Mouse (Mus musculus) forebrain, embryonic 11.5 days (tissue): ENCODE results near the gene Gm9844. TPM values are rescaled to one million over a fixed set of nuclear protein-coding genes. Genes with fewer than 3 reads are reported as not detected.
"Not testable (repeated sequence)": the region's sequence is repeated elsewhere in the genome, so short reads cannot be mapped to it uniquely, and the experiment has no call there.

ENCODE experiments used
- ATAC-seq: fragments of 200-750 bp; cut with Nextera tagmentation; replicated peaks from 2 replicates; pipeline ENCODE4 v1.8.0; 2017; ENCODE audit warnings: moderate TSS enrichment; ENCODE audit not compliant: low FRiP score
- DNase-seq: peaks from one replicate; pipeline ENCODE4 v3.0.0-alpha.2; 2017; ENCODE audit warnings: low spot score
- H3K27ac ChIP-seq: fragments of 300-500 bp; sonication (generic); 2 replicates; pipeline ENCODE4 v1.5.1; 2014; ENCODE audit warnings: low read depth, low read length
- H3K27me3 ChIP-seq: fragments of 300-500 bp; sonication (generic); 2 replicates; pipeline ENCODE4 v1.6.1; 2014; ENCODE audit warnings: mild to moderate bottlenecking, low read length, mixed read lengths; ENCODE audit not compliant: control insufficient read depth, insufficient read depth
- H3K36me3 ChIP-seq: fragments of 300-500 bp; sonication (generic); 2 replicates; pipeline ENCODE4 v1.6.1; 2014; ENCODE audit warnings: mild to moderate bottlenecking, low read length, moderate library complexity, mixed read lengths; ENCODE audit not compliant: control insufficient read depth, insufficient read depth
- H3K4me1 ChIP-seq: fragments of 300-500 bp; sonication (generic); replicated peaks from 2 replicates; pipeline ENCODE4 v1.6.1; 2014; ENCODE audit warnings: low read length, mixed read lengths; ENCODE audit not compliant: control insufficient read depth, insufficient read depth
- H3K4me2 ChIP-seq: fragments of 300-500 bp; sonication (generic); 2 replicates; pipeline ENCODE4 v1.6.1; 2014; ENCODE audit warnings: low read depth, mild to moderate bottlenecking, low read length, moderate library complexity, mixed read lengths; ENCODE audit not compliant: severe bottlenecking
- H3K4me3 ChIP-seq: fragments of 300-500 bp; sonication (generic); 2 replicates; pipeline ENCODE4 v1.5.1; 2014; ENCODE audit warnings: low read depth, low read length
- H3K9ac ChIP-seq: fragments of 300-500 bp; sonication (generic); 2 replicates; pipeline ENCODE4 v1.6.1; 2014; ENCODE audit warnings: low read length
- H3K9me3 ChIP-seq: fragments of 300-500 bp; sonication (generic); 2 replicates; pipeline ENCODE4 v1.6.1; 2016; ENCODE audit warnings: low read length, mixed read lengths; ENCODE audit not compliant: control insufficient read depth
- WGBS: fragments of 180-500 bp; shearing (Covaris S2); extraction: QIAGEN DNeasy Blood & Tissue Kit; methylation state at CpG from one replicate; pipeline ENCODE4 v1.1.7; 2014; 5-methylcytosine and 5-hydroxymethylcytosine counted together
- polyA plus RNA-seq: library from polyadenylated mRNA; unstranded; fragments of >200 nt; fragmentation: Nextera tagmentation; extraction: Ambion mirVana; gene quantifications from 2 replicates; pipeline ENCODE4 v1.2.1, GENCODE M21; 2014

Gene Gm9844
- polyA plus RNA-seq, 1 experiment from 2014 or later = 15.9 TPM

GRCm38 (mm10) chr7:24845181-24845580 lies 16.8 kb upstream of the Gm9844 start:
- DNase-seq (no peak), ATAC-seq (no peak)
- H3K36me3 ChIP-seq = no peaks in the 10 kb centered on the region
- no peaks in the 10 kb centered on the region for H3K4me1 ChIP-seq
- H3K27ac ChIP-seq = no peak overlapping the region
- WGBS = 87% methylated on average over 9 of the region's 9 CpGs
- H3K4me2 ChIP-seq = no peak overlapping the region
- no peak overlapping the region for H3K9ac ChIP-seq
- no peaks in the 10 kb centered on the region for H3K27me3 ChIP-seq
- H3K4me3 ChIP-seq = no peak overlapping the region
- H3K9me3 ChIP-seq = no peaks in the 10 kb centered on the region

- DNase-seq = peak; percentile 62
- Histone ChIP-seq H3K4me2 (no peak overlapping the region), H3K27me3 (no peaks in the 10 kb centered on the region), H3K9ac (no peak overlapping the region), H3K36me3 (no peaks in the 10 kb centered on the region), H3K4me3 (no peak overlapping the region), H3K4me1 (no peaks in the 10 kb centered on the region), H3K9me3 (no peaks in the 10 kb centered on the region), H3K27ac (no peak overlapping the region)
- WGBS = 5% methylated on average over 6 of the region's 6 CpGs
- ATAC-seq = peak; percentile 36; the same call in 1 of the 2 replicates
Observed at GRCm38 (mm10) chr7:24845713-24846112, 16.3 kb upstream of the Gm9844 start.

DNA sequence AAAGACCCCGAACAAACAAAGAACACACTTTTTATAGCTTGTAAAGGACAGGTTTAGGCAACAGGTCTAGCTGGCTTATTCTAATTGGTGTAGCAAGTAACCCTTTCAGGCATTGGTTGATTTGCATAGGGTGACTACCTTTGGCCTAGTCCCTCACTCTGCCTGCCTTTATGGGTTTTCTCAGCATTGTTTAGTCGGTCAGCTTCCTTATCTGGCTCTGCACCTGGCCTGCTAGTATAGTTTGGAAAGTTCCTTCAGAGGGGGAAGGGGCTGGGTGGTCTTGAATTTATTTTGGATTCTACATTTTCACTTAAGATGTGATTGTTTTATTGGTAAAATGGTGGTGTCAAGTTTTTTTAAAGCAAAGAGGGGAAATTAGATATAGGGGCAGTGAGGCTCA lies 15.4 kb upstream of the Gm9844 start:
- H3K27ac ChIP-seq = not testable (repeated sequence)

GRCm38 (mm10) chr7:24850162-24850561 lies 11.9 kb upstream of the Gm9844 start:
- H3K9ac ChIP-seq = no peak overlapping the region

More for the DNA sequence above, 15.4 kb upstream of the Gm9844 start:
- not testable (repeated sequence) for H3K4me3 ChIP-seq, H3K27me3 ChIP-seq, H3K36me3 ChIP-seq, ATAC-seq, H3K4me1 ChIP-seq, DNase-seq, H3K9me3 ChIP-seq, H3K9ac ChIP-seq, H3K4me2 ChIP-seq
- 29% methylated on average over 2 of the region's 2 CpGs for WGBS

GRCm38 (mm10) chr7:24850899-24851303 lies 11.1 kb upstream of the Gm9844 start:
- H3K4me1 ChIP-seq = no peaks in the 10 kb centered on the region
- H3K4me3 ChIP-seq = no peak overlapping the region
- no peak for DNase-seq
- H3K9me3 ChIP-seq = no peaks in the 10 kb centered on the region
- no peak overlapping the region for H3K27ac ChIP-seq
- no peak overlapping the region for H3K9ac ChIP-seq
- no peaks in the 10 kb centered on the region for H3K36me3 ChIP-seq
- 37% methylated on average over 6 of the region's 6 CpGs for WGBS
- H3K4me2 ChIP-seq = no peak overlapping the region
- no peaks in the 10 kb centered on the region for H3K27me3 ChIP-seq
- ATAC-seq = no peak

More at GRCm38 (mm10) chr7:24850162-24850561, 11.9 kb upstream of the Gm9844 start:
- Histone ChIP-seq H3K4me1 (no peaks in the 10 kb centered on the region), H3K4me2 (no peak overlapping the region), H3K27me3 (no peaks in the 10 kb centered on the region), H3K9me3 (no peaks in the 10 kb centered on the region), H3K36me3 (no peaks in the 10 kb centered on the region), H3K4me3 (no peak overlapping the region), H3K27ac (no peak overlapping the region)
- ATAC-seq (no peak), DNase-seq (no peak)
- WGBS = 28% methylated on average over 5 of the region's 5 CpGs

DNA sequence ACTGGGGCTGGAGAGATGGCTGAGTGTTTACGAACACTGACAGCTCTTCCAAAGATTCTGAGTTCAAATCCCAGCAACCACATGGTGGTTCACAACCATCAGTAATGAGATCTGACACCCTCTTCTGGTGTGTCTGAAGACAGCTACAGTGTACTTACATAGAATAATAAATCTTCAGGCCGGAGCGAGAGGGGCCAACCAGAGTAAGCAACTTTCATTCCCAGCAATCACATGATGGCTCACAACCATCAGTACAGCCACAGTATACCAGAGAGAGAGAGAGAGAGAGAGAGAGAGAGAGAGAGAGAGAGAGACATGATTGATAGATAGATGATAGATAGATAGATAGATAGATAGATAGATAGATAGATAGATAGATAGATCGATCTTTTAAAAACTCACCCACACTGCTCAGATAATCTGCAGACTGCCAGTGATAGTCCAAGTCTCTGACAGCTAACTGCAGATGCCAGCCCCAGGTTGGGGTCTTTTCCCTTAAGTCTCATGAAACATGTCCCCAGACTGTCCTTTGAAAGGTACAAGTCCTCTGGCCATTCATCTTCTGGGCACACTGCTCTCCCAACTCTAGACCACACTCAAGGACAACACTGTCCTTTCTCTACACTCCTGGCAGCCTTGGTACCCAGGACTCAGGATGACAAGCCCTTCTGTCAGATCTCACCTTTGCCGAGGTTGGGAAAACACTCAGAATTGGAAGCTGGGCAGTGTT lies 10.3 kb upstream of the Gm9844 start:
- no peak overlapping the region for H3K27ac ChIP-seq
- no peaks in the 10 kb centered on the region for H3K27me3 ChIP-seq
- no peak overlapping the region for H3K9ac ChIP-seq
- H3K4me1 ChIP-seq = no peaks in the 10 kb centered on the region; the same call in 1 of the 2 replicates
- 85% methylated on average over 5 of the region's 5 CpGs for WGBS
- DNase-seq = no peak
- no peaks in the 10 kb centered on the region for H3K36me3 ChIP-seq
- no peaks in the 10 kb centered on the region for H3K9me3 ChIP-seq
- ATAC-seq = no peak
- no peak overlapping the region for H3K4me2 ChIP-seq
- H3K4me3 ChIP-seq = no peak overlapping the region

- H3K9me3 ChIP-seq = no peaks in the 10 kb centered on the region
- H3K4me1 ChIP-seq = no peaks in the 10 kb centered on the region; the same call in 1 of the 2 replicates
- no peak overlapping the region for H3K27ac ChIP-seq
- no peak for ATAC-seq
- H3K4me3 ChIP-seq = no peak overlapping the region
- H3K27me3 ChIP-seq = no peaks in the 10 kb centered on the region
- H3K4me2 ChIP-seq = no peak overlapping the region
- no peak for DNase-seq
- no peak overlapping the region for H3K9ac ChIP-seq
- H3K36me3 ChIP-seq = no peaks in the 10 kb centered on the region
- WGBS = 87% methylated on average over 8 of the region's 8 CpGs
Observed at GRCm38 (mm10) chr7:24852557-24853232, 9.3 kb upstream of the Gm9844 start.

DNA sequence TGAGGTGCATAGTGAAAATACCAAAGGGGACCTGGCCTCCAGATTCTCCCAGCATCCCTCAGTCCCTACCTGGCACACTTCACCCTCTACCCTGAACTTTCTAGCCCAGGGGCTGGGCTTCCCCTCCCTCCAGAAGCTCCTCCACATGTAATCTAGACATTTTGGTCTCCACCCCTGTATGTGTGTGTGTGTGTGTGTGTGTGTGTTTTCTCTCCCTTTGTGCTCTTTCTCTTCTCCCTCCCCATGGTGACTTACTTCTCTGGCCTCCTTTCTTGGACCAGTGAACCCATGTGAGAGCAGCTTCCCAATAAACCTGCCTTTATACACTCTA lies 8.8 kb upstream of the Gm9844 start:
- no peak for ATAC-seq
- Histone ChIP-seq H3K4me2 (no peak overlapping the region), H3K27ac (no peak overlapping the region)

GRCm38 (mm10) chr7:24853695-24854094 lies 8.3 kb upstream of the Gm9844 start:
- ATAC-seq = no peak
- no peaks in the 10 kb centered on the region for H3K36me3 ChIP-seq
- H3K4me3 ChIP-seq = no peak overlapping the region
- no peak for DNase-seq
- H3K4me2 ChIP-seq = no peak overlapping the region
- WGBS = 41% methylated on average over 7 of the region's 7 CpGs
- no peak overlapping the region for H3K27ac ChIP-seq
- H3K4me1 ChIP-seq = no peaks in the 10 kb centered on the region; the same call in 1 of the 2 replicates
- H3K9ac ChIP-seq = peak overlapping the region; percentile 24; the same call in 1 of the 2 replicates
- no peaks in the 10 kb centered on the region for H3K27me3 ChIP-seq
- H3K9me3 ChIP-seq = no peaks in the 10 kb centered on the region

More for the DNA sequence above, 8.8 kb upstream of the Gm9844 start:
- no peak for DNase-seq
- Histone ChIP-seq H3K9ac (no peak overlapping the region), H3K36me3 (no peaks in the 10 kb centered on the region), H3K27me3 (no peaks in the 10 kb centered on the region), H3K4me1 (no peaks in the 10 kb centered on the region; the same call in 1 of the 2 replicates), H3K9me3 (no peaks in the 10 kb centered on the region), H3K4me3 (no peak overlapping the region)
